Mouse (Mus musculus) spleen, embryonic (tissue): ENCODE results near the gene Lcn6.
"Not testable (repeated sequence)": the region's sequence is repeated elsewhere in the genome, so short reads cannot be mapped to it uniquely, and the experiment has no call there.

Experiments used
- CTCF ChIA-PET: fragments of 350-600 bp; sonication (Branson Sonifier 250); formaldehyde crosslinking; loops from one replicate; lab custom pipeline; 2022; lab: Charles Lee

The Lcn6 gene

DNA sequence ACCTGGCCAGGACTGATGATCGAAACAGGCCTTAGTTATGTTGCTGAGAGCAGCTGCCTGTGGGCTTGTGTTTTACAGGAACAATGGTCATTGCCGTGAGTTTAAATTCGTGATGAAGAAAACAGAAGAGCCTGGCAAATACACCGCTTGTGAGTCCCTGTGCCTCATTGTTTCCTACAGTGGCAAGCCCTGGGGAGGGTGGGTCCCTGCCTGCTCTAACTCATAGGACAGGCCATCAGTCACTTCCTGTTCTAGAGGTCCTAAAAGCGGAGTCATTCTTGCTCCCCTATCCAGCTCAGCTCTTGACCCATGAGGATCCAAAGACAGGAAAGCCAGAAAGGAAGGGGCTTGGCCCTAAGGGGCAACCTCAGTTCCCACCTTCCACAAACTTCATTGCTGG is 24.4 kb downstream of the Lcn6 start:
- CTCF ChIA-PET, result no interaction called here

GRCm38 (mm10) chr2:25703706-25704105 is 27.1 kb downstream of the Lcn6 start:
- CTCF ChIA-PET, result no interaction called here

- CTCF ChIA-PET, result no interaction called here
Measured at GRCm38 (mm10) chr2:25706643-25707481, 30.3 kb downstream of the Lcn6 start, which contains the start of gene Bmyc. Gene Bmyc, plus strand, starts transcription at chr2:25706739.

GRCm38 (mm10) chr2:25708121-25708520 is 31.5 kb downstream of the Lcn6 start:
- CTCF ChIA-PET, result no interaction called here

DNA sequence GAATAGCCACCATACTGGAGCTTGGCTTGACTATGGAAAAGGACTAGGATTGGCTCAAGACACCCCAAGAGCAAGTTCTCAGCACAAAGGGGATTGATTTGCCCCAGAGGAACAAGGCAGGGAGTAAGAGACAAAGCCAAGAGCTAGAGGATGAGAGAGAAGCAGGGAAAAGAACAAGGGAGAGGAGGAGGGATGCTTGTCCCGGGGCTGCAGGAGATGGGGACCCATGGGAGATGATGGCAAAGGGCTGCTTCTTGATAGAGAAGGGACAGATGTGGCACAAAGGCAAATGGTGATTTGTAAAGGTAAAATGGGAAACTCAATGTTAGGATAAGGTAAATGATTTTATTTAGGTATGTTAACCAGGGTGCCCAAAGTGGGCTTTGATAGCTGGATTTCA is 32.5 kb downstream of the Lcn6 start:
- CTCF ChIA-PET, result not testable (repeated sequence)

- CTCF ChIA-PET, result not testable (repeated sequence)
Measured at GRCm38 (mm10) chr2:25709791-25710190, 33.2 kb downstream of the Lcn6 start.

DNA sequence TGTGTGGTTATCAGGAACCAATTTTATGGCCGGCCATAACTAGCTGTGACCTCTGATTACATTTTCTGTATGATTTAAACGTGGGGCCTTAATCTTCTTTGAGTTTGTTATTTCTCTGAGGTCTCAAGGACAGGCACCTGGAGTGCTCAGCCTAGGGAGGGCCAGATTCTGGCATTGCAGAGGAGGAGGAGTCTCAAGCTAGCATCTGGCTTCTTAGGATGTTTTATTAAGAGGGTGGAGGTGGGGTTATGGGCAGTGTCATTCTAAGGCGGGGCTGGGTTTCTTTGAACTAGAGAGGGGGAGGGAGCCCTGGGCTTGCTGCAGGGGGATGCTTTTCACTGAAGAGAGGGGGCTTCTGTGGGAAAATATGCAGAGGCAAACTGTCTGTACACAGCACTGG is 35.1 kb downstream of the Lcn6 start:
- CTCF ChIA-PET, result not testable (repeated sequence)

DNA sequence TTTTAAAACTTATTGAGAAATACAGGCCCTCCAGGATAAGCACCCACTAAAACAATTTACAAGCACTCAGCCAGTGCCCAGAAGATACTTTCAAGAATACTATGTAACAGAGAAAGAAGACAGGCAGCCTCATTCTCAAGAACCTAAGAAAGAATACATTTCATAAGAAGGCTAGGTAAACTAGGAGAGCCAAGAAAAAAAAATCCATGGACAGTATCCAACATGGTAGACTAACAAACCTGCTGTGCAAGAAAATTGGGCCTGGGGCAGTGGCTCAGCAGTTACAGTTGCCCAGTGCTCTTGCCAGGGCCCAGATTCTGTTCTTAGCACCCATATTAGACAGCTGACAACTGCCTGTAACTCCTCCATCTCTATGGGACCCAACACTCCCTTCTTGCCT is 40.6 kb downstream of the Lcn6 start:
- CTCF ChIA-PET, result no interaction called here
